Mouse (Mus musculus): Measurements from ENCODE around the gene Sync. TPM values are rescaled to one million over a fixed set of nuclear protein-coding genes. Genes with fewer than 3 reads are reported as not detected.

Sync gene
- 0.24 TPM for polyA plus RNA-seq (2017; shearing (Covaris generic))

DNA sequence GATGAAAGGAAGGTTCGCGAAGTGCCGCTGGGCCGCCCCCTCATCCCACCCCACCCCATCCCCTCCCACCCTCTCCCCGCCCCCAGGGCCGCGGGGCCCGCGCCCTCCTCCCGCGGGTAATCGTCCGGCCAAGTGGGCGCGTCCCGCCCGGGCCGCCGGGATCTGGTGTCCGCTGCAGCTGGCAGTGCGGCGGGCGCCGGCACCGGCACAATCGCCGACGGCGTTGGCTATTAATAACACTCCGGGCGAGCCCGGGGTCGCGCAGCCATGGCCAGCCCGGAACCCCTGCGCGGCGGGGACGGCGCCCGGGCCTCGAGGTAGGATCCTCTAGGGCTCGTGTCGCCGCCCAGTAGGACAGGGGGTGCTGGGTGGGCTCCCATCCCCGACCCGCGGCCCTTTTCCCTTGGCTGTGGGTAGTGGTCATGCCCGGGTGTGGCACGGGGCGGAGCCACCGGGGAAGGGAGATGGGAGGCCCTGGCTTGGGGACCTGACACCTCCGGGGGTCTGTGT lies at the start of gene Sync:
Gene Sync, plus strand, starts transcription at position 146 of the 510 bp plus-strand sequence.

DNA sequence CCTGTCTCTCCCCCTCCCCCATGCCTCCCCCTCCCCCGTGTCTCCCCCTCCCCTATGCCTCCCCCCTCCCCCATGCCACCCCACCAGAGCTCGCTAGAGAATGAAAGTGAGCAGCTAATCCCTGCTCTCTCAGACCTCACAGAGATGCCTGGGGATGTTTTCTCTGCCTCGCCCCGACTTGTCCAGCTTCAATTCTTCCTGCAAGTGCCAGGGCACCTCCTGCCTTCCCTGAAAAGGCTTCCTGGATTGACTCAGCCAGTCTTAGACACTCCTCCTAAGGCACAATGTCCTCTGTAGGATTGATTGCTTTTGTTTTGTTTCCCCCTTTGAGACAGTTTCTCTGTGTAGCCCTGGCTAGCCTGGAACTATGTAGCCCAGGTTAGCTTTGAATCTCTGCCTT lies 26.2 kb upstream of the Sync start, which contains the start of gene C77080:
Gene C77080, minus strand, starts transcription at position 209 of the 400 bp plus-strand sequence.

DNA sequence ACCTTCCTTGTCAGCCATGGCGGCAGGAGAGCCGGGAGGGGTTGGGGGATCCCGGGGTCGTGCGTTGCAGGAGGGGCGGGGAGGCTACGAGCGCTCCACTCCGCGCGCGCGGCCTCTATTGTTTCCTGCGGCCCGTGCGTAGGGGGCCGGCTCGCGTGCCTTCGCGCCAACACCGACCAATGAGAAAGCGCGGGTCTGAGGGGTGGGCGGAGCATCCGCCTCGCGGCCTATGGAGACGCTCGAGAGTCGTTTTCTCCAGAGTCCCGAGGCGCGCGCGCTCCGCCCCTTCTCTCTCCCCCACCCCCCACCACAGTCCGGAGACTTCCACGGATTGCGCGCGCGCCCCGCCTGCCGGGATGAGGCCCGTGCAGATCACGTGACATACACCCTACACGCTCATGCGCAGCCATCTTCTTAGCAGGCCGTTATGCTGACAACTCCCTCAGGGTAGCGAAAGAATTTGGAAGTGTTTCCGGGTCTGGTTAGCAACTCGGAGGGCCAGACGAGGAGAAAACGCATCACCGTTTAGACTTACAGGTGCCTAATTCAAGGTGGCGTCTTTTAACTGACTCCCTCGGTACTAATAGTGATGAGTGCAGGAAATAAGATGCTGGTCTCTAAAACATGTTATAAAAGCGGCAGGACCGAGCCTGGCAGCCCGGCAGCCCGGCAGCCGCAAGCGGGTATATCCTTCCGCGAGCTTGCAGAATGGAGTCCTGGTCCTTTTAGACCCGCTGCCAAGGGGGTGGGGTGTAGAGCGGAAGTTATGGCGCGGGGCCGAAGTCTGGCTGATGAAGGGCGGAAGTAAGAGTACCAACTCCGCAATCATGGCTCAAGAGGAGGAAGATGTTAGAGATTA lies 48.0 kb downstream of the Sync start, which contains the start of the genes Rbbp4 and Zbtb8os:
Gene Rbbp4, minus strand, starts transcription at position 155 of the 859 bp plus-strand sequence.
Gene Zbtb8os, plus strand, starts transcription at position 480 of the 859 bp plus-strand sequence.

Other genes starting within 250 kb of the Sync start
- 7.6 TPM for gene Rnf19b, start 229.3 kb upstream of the Sync start, polyA plus RNA-seq (2017; shearing (Covaris generic))
- gene Tmem54, start 182.1 kb upstream of the Sync start, polyA plus RNA-seq (2017; shearing (Covaris generic)), result not detected
- gene Hpca, start 165.6 kb upstream of the Sync start, polyA plus RNA-seq (2017; shearing (Covaris generic)), result not detected
- gene Fndc5, start 150.6 kb upstream of the Sync start, polyA plus RNA-seq (2017; shearing (Covaris generic)), result 0.13 TPM
- 18.4 TPM for gene S100pbp, start 97.9 kb upstream of the Sync start, polyA plus RNA-seq (2017; shearing (Covaris generic))
- 53.3 TPM for gene Yars, start 97.9 kb upstream of the Sync start, polyA plus RNA-seq (2017; shearing (Covaris generic))
- 0.35 TPM for gene C77080, start 26.2 kb upstream of the Sync start, polyA plus RNA-seq (2017; shearing (Covaris generic))
- gene Rbbp4, start 47.8 kb downstream of the Sync start, polyA plus RNA-seq (2017; shearing (Covaris generic)), result 395 TPM
- 79.4 TPM for gene Zbtb8os, start 48.1 kb downstream of the Sync start, polyA plus RNA-seq (2017; shearing (Covaris generic))
- gene Zbtb8a, start 90.5 kb downstream of the Sync start, polyA plus RNA-seq (2017; shearing (Covaris generic)), result 14.4 TPM
- gene Zbtb8b, start 153.2 kb downstream of the Sync start, polyA plus RNA-seq (2017; shearing (Covaris generic)), result 0.20 TPM
- 45.1 TPM for gene Bsdc1, start 174.0 kb downstream of the Sync start, polyA plus RNA-seq (2017; shearing (Covaris generic))
- not detected for gene Tssk3, start 203.4 kb downstream of the Sync start, polyA plus RNA-seq (2017; shearing (Covaris generic))
- not detected for gene Fam229a, start 203.6 kb downstream of the Sync start, polyA plus RNA-seq (2017; shearing (Covaris generic))
- 13.5 TPM for gene Marcksl1, start 226.0 kb downstream of the Sync start, polyA plus RNA-seq (2017; shearing (Covaris generic))

Measured in inflammation-experienced regulatory T-cells, adult 16 weeks (primary cell).